Mouse (Mus musculus) thymus, postnatal 10 days (tissue): ENCODE results near the gene Gm28230.

Experiments
- DNase-seq, 2 experiments: peaks; one replicate each; pipeline ENCODE4 v3.0.0; 2021; ENCODE audit warnings: low spot score in 2 of 2

Gene Gm28230

DNA sequence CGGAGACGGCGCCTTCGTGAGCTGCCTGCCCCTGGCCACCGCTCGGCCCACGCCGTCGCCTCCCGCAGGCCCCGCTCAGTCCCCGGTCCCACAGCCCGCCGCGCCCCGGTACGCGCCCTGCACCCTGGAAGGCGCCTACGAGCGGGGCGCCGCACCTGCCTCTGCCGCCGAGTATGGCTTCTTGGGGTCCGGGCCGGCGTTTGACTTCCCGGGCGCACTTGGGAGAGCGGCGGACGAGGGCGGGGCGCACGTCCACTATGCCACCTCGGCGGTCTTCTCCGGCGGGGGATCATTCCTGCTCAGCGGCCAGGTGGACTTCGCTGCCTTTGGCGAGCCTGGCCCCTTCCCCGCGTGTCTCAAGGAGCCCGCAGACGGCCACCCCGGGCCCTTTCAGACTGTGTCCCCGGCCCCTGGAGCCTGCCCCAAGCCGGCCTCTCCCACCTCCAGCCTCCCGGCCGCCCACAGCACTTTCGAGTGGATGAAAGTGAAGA lies 36.8 kb downstream of the Gm28230 start:
- DNase-seq = no peak

DNA sequence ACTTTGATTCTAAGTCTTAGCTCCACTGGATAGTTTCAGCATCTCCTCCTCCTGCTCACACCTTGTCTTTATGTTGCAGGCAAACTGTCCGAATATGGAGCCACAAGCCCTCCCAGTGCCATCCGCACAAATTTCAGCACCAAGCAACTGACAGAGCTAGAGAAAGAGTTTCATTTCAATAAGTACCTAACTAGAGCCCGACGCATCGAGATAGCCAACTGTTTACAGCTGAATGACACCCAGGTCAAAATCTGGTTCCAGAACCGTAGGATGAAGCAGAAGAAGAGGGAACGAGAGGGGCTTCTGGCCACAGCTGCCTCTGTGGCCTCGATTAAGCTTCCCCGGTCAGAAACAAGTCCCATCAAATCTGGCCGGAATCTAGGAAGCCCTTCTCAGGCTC lies 37.4 kb downstream of the Gm28230 start:
- DNase-seq = no peak

DNA sequence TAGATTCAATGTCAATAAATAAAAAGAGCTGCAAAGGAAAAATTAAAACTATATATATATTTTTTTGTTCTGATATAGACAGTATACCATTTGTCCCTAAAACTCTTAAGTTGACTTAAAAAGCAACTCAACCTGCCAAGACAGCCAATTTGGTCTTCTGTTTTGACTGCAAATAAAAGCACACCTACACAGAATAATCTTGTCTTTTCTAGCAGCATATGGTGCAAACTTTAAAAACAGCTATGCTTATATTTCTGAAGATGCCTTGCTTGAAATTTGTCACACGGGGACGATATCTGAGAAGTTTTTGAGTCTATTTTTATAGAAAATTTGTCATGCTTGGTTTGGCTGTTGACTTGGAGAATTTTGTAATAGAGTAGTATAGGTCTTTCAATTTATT lies 47.8 kb downstream of the Gm28230 start:
- no peak for DNase-seq

DNA sequence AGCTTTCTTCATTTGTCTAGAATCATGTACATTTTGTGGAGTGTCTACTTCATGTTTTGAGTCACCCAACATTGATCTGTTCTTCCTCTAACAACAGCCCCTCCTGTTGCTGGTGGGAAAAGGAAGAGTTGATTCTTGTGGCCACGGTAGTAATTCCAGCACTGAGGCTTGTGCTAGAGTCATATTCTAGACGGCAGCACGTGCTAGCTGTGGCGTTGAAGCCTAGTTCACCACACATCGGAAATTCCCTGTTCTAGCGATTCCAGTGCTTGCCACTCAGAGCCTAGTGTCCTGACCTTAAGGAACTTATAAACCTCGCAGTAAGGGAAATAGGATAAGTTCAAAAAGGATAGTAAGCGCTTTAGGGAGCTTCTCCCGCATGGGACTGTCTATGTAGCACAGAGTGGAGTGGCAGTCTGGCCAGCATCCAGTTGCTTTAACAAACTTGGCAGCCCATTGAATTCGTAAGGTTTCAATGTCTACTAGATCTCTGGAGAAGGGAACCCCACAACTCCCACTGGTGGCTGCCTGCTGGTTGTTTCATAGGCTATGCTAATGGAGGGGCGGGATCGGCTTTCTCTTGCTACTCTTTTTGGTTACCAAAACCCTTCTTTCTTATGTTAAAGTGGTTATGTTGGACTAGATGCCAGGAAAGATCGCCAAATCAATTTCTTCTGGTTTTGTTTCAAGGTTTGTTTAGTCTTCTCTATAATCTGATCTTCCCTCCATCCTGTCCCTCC lies 51.2 kb downstream of the Gm28230 start:
- no peak for DNase-seq

DNA sequence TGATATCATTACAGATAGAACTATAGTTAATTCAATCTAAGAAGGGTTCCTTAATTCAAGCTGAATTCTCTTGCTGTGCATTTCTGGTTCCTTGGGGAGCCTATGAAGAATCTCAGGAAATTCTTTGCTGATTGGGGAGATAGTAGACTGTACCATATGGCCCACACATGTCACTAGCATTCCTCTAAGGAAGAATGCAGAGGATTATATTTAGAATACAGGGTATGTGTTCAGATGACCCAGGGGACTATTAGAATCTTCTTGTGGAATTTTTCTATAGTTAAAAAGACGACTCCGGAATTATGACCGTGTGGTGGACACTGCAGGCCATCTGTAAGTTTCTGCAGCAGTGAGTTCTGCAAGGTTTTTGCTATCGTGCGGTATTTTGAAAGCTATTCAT lies 54.9 kb downstream of the Gm28230 start:
- DNase-seq = no peak

DNA sequence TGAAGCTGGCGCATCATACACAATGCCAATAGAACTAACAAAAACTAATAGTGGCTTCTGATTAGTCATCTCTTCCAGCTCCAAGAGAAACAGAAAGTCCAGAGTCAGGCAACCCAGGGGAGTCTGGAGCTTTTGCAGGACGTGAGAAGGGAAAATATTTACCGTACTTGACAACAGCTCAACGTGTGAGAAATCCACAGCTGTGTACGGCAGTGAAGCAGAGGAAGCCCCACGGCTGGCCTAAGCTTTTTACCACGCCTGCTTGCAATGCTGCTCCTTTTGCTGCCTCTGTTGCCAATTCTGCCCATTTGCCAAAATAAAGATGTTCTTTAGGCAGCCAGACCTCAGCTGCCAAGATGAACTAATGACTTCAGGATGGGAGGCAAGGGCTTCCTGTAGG lies 69.0 kb downstream of the Gm28230 start:
- DNase-seq = no peak
